Mouse (Mus musculus) cerebellum, adult 2 months (tissue): ENCODE results near the gene Psmb9.

Experiments
- CTCF ChIP-seq: fragments of 200-500 bp; IDR thresholded peaks from 2 replicates; pipeline ENCODE4 v1.5.1; 2011; ENCODE audit warnings: low read depth, mild to moderate bottlenecking, control low read depth, low read length, moderate library complexity, borderline replicate concordance; ENCODE audit not compliant: insufficient read depth
- POLR2A ChIP-seq: fragments of 200-500 bp; IDR thresholded peaks from 2 replicates; pipeline ENCODE4 v1.6.1; 2011; ENCODE audit warnings: low read length, control low read depth, borderline replicate concordance; ENCODE audit not compliant: insufficient read depth

- no peak for TF ChIP-seq CTCF
- TF ChIP-seq POLR2A, result no peak
Measured at GRCm38 (mm10) chr17:34213936-34214335, 26.4 kb upstream of the Psmb9 start.
